Mouse (Mus musculus) liver (tissue): Measurements from ENCODE around the gene Slamf8.

Source experiments
- DNase-seq: peaks from one replicate; pipeline ENCODE4 v3.0.0-alpha.2; 2020; ENCODE audit warnings: mixed read lengths

The Slamf8 gene

GRCm38 (mm10) chr1:172593321-172593720 lies 3.0 kb upstream of the Slamf8 start:
- no peak for DNase-seq

DNA sequence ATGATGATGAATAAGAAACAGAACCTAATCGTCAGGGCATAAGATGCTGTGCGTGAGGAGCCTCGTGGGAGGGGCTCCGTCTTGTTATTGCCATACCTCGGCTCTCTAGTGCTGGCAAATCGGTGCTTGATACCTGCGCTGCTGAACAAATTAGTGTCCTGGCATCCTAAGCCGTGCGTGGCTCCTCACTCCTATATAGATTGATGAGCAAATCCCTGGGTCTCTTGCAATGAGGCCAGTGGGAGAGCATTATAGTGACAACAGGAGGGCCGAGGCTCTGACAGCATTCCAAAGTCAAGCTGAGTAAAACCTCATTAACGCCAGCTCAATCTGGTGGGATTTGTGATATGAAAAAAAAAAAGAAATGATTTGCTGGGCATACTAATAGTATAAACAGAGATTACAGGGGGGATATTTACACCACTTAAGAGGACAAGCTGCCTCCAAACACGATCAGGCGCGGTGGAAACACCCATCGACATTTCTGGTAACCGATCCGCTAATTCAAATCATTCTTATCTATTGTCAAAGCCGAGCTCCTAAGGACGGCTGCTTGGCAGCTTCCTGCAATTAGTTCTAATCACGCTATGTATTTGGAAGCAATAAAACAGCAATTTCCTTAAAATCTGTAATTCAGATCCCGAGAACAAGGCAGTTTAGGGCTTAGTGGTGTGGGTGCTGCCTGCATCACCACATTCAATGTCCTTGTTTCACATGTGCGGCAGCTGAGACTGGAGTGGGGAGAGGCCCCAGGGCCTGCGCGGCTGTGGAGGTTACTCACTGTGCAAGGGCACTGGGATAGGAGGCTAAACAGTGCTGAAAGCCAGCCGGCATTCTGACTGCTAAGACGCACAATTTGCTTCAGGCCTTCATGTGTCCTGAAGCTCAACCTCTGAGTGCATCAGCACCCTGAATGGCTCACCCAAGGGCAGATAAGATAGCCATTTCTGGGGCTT lies 4.5 kb downstream of the Slamf8 start:
- DNase-seq = no peak

- DNase-seq = no peak
Measured at GRCm38 (mm10) chr1:172585026-172585425, 5.3 kb downstream of the Slamf8 start.

DNA sequence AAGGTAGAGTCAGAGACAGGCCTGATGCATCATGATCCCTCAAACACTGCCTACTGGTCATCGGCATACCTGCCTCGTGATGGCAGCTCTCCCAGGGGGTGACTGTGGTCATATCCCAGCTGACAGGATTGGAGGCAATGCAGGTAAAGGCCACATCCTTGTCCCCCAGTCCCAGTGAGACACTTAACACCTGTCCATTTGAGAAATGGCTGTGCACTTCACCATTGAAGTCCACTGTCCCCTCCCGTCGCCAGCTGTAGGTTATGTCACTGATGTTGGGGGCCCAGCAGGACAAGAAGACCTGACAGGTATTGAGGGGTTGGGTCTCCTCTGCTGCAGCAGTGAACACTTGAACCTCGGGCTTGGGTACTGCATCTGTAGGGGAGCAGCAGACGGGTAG lies 6.1 kb downstream of the Slamf8 start:
- no peak for DNase-seq

DNA sequence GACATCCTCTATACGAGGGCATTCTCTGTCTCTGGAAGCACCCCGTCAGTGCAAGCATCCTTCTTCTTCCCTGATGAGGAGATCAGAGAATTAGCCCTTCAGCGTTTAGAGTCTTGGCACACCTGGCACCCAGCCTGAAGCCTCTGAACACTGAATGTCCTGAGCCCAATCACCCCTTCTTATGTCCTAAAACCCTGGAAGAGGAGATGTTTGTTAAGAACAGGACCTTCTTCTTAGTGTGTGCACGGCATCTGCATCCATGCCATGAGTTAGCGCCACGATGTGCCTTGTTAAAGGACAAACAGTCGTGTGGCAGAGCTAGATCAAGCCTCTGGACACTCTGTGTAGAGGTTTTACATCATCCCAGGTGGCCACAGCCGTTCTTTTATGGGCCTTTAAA lies 7.9 kb downstream of the Slamf8 start:
- DNase-seq = no peak

- DNase-seq = no peak
Measured at GRCm38 (mm10) chr1:172580116-172580515, 10.3 kb downstream of the Slamf8 start.

DNA sequence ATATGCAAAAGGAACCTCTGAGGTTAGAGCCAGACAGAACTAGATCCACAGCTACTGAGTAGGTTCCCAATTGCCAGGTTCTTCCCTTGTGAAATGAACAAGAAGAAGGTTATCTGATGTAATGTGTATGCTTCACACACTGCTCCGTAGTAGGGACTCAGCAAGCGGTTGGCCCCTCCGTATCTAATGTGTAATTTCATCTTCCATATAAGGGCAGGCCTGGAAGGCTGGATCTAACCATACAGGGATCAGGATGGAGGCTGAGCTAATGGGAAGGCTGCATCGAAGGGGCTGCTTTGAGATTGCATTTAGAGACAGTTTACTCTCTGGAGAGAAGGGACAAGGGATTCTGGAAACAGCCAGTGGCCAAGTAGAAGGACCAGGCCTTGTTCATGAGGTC lies 22.6 kb downstream of the Slamf8 start:
- no peak for DNase-seq

GRCm38 (mm10) chr1:172566131-172566530 lies 24.2 kb downstream of the Slamf8 start:
- DNase-seq = no peak

GRCm38 (mm10) chr1:172563465-172563828 lies 26.9 kb downstream of the Slamf8 start:
- no peak for DNase-seq

DNA sequence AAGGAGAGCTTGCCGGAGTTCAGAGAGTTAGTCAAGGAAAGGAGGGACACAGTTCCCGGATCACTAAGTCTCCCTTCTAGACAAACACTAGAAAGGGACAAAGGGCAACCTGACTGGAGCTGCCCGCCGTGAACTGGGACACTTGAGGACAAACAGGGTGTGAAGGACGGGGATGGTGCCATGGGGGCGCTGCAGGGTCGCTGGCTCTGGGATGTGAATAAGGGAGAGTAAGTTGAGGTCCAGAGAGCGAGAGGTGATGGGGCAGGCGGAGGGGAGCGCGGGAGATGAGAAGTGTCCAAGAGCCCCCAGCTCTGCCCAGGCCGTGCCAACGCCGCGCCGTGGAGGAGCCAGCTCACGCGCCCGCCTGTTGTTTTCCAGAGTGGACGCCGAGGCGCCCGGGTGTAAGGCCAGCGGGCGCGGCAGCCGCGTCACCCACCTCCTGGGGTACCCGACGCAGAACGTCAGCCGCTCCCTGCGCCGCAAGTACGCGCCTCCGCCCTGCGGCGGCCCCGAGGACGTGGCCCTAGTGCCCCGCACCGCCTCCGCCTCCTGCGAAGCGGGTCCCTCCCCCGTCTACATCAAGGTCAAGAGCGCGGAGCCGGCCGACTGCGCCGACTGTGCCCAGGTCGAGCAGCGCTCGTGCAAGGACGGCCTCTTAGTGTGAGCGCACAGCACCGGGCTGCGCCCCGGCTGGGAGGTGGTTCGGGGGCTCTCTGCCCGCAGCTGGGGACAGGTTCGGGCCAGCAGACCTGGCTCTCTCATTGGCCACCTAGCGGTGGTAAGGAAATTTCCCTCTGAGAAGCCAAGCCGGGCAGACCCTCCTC lies 27.5 kb downstream of the Slamf8 start:
- DNase-seq = peak; percentile 46

- no peak for DNase-seq
Measured at GRCm38 (mm10) chr1:172555638-172556037, 34.7 kb downstream of the Slamf8 start, which contains the start of gene Vsig8. Gene Vsig8, plus strand, starts transcription at chr1:172555938.

- no peak for DNase-seq
Measured at GRCm38 (mm10) chr1:172552623-172553022, 37.7 kb downstream of the Slamf8 start.

DNA sequence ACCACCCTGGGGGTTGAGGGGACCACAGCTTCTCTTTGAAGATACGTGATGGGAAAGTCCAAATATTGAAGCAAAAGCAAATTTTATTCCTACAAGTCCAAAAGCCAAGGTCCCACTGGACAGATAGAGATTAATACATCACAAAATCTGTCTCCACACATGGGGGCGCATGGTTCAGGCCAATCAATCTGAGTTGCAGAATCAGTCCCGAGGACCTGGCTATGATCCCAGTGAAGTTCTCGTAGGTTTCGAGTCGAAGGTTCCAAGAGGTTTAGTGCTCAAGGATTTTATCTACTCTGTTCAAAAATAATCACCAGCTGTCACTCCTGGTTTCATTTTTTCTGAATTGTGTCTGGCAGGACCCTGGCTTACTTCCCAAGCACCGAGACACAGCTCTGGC lies 39.4 kb downstream of the Slamf8 start:
- no peak for DNase-seq

DNA sequence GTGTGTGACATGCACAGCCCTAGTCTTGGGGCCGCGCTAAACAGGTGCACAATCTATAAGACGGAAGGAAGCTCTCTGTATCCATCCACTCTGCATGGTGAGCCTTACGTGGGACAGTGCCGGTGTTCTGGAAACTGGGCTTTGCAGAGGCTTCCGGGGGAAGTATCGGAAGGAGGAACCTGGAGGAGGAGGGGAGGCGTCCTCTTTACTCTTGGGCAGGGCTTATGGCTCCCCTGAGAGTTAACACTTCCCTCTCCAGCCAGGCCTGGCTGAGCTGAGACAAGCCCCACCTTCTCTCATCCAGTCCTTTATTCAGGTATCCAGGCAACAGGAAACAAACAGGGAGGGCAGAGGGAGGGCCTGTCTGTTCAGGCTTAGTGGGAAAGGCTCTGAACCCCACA lies 39.8 kb downstream of the Slamf8 start:
- DNase-seq = peak; percentile 36

- no peak for DNase-seq
Measured at GRCm38 (mm10) chr1:172549717-172550116, 40.7 kb downstream of the Slamf8 start.

DNA sequence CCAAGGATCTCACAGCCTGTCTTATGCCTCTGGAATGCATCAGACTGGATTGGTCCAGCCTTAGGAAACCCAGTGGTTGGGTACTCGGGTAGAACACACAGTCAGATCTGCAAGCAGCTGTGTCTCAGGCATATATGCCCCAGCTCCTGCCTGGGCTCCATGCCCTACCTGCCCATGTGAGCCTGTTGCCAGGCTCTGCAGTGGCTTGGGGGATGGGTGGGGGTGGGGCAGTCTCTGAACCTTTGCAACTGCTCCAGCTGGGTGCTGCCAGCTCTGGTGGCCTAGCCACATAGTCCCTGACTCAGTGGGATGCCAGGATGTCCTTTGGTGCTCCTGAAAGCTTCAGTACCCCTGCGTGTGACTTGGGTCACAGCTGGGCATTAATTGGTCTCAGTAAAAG lies 41.1 kb downstream of the Slamf8 start:
- DNase-seq = no peak

- DNase-seq = no peak
Measured at GRCm38 (mm10) chr1:172548501-172548900, 41.9 kb downstream of the Slamf8 start.

- DNase-seq = no peak
Measured at GRCm38 (mm10) chr1:172546062-172546461, 44.3 kb downstream of the Slamf8 start.

GRCm38 (mm10) chr1:172540283-172540820 lies 50.0 kb downstream of the Slamf8 start:
- DNase-seq = no peak

DNA sequence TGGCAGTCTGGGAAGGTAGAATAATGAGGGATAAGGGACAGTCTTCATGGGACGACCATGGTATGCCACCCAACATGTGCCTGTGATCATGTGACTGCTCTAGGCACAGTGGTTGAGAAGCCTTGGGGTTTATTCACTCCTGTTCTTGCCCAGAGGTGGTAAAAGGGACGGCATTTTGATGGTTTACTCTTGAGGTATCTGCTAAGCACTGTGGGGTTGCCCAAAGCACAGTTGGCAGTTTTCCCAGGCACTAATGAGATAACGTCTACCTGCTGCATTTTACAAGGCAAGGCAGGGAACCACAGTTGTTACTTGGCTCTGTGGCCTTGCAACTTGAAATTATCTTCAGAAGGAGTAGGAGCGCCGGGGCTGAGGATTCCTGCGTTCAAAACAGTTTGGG lies 50.5 kb downstream of the Slamf8 start:
- DNase-seq = no peak

DNA sequence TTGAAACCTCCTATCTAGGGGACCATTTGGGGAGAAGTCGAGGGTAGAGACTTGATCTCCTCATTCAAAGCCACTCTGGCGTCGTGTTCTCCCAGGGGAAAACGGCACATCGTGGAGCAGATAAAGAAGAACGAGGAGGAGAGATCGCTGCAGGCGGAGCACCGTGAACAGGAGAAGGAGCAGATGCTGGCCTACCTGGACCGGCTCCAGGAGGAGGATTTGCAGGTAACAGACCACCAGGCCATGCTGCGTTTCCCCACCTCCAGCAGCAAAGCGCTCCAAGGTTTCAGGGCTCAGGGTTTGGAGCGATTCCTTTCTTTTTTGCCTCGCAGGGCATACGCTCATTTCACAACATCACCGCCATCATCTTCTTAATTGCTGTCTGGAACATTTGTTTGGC lies 55.3 kb downstream of the Slamf8 start:
- DNase-seq = no peak

DNA sequence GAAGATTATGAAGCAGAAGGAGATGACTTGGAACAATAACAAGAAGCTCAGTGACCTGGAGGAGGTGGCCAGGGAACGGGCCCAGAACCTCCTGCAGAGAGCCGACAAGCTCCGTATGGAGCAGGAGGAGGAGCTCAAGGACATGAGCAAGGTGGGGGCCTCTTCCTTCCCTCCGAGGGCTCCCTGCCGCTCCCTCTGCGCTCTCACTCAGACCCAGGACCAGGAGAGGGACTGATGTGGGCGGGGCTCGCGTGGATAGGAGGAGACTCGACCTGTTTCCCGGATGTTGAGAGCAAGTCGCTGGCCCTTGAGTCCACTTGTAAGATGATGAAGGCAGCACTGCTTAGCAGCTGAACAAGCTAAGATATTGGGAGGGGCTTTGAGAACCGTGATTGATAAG lies 57.8 kb downstream of the Slamf8 start:
- DNase-seq = peak; percentile 25
